Comparison of ENCODE assay signal across 19 mouse cellular contexts in the genomic region with DNA sequence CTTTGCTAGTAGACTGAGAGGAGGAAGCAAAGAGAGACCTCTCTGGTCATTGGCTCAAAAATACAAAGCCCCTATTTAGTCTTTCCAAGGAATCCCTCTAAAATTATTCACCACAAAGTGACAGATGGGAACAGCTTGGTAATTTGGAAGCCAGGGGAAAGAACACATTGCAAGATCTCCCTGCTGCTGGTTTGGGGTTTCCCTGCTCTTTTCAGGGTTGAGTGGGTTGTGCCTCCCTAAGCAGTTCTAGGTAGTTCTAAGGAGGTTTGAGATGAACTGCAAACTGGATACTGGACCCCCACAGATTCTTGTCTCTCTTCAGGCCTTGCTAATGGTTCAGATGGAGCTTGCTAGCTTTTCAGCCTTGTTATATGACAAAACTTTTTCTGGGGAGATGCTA.
DNase-seq lines count a peak whose midpoint lies in the region; ATAC-seq and TF ChIP-seq lines count a peak whose summit lies in the region.
"Had no signal": no experiment of that assay in that cellular context is flagged by ENCODE, and none has a peak within 500 bp of the region (broad histone marks: within the 10 kb centered on the region; RNA-seq: fewer than 3 reads in every experiment).

No protein-coding gene starts in this region.

- H3K27me3 ChIP-seq in midbrain, postnatal 0 days (ENCODE audit: insufficient read depth, low read length): no peaks in the 10 kb centered on the region
- H3K27me3 ChIP-seq in midbrain, embryonic 14.5 days (ENCODE audit: control insufficient read depth, insufficient read depth, low read length): no peaks in the 10 kb centered on the region
- no peaks in the 10 kb centered on the region for H3K27me3 ChIP-seq in intestine, embryonic 16.5 days (replicated peaks; ENCODE audit: control insufficient read depth, insufficient read depth, low read length)
- H3K27me3 ChIP-seq: heart, embryonic 13.5 days; stomach, embryonic 15.5 days had no signal

- no peaks in the 10 kb centered on the region for H3K36me3 ChIP-seq in midbrain, postnatal 0 days (ENCODE audit: insufficient read depth, low read length)
- no peaks in the 10 kb centered on the region for H3K36me3 ChIP-seq in midbrain, embryonic 14.5 days (ENCODE audit: control insufficient read depth, insufficient read depth, low read length)
- H3K36me3 ChIP-seq in intestine, embryonic 16.5 days (ENCODE audit: control insufficient read depth, insufficient read depth, low read length): no peaks in the 10 kb centered on the region
- H3K36me3 ChIP-seq: heart, embryonic 13.5 days; stomach, embryonic 15.5 days had no signal

- no peak overlapping the region for H3K4me3 ChIP-seq in midbrain, postnatal 0 days (ENCODE audit: low read depth, low read length)
- H3K4me3 ChIP-seq in midbrain, embryonic 14.5 days (replicated peaks; ENCODE audit: low read depth, low read length): no peak overlapping the region
- no peak overlapping the region for H3K4me3 ChIP-seq in layer of hippocampus, adult 2 months
- no peak overlapping the region for H3K4me3 ChIP-seq in intestine, embryonic 16.5 days (ENCODE audit: low read length)
- H3K4me3 ChIP-seq: heart, embryonic 13.5 days; stomach, embryonic 15.5 days had no signal

- H3K9me3 ChIP-seq in midbrain, postnatal 0 days (ENCODE audit: low read length): no peaks in the 10 kb centered on the region
- no peaks in the 10 kb centered on the region for H3K9me3 ChIP-seq in midbrain, embryonic 14.5 days (ENCODE audit: control insufficient read depth, low read length)
- no peaks in the 10 kb centered on the region for H3K9me3 ChIP-seq in intestine, embryonic 16.5 days (ENCODE audit: control insufficient read depth, low read length)
- H3K9me3 ChIP-seq: heart, embryonic 13.5 days; stomach, embryonic 15.5 days had no signal

- no peak overlapping the region for H3K9ac ChIP-seq in midbrain, postnatal 0 days (replicated peaks; ENCODE audit: low read length, poor library complexity, severe bottlenecking)
- no peak overlapping the region for H3K9ac ChIP-seq in midbrain, embryonic 14.5 days (replicated peaks; ENCODE audit: low read length)
- H3K9ac ChIP-seq in intestine, embryonic 16.5 days (ENCODE audit: low read depth, low read length): no peak overlapping the region
- H3K9ac ChIP-seq: heart, embryonic 13.5 days; stomach, embryonic 15.5 days had no signal

- no peak overlapping the region for H3K27ac ChIP-seq in midbrain, postnatal 0 days (ENCODE audit: low read depth, low read length)
- no peak overlapping the region for H3K27ac ChIP-seq in midbrain, embryonic 14.5 days (replicated peaks; ENCODE audit: low read depth, low read length)
- no peak overlapping the region for H3K27ac ChIP-seq in layer of hippocampus, adult 2 months
- H3K27ac ChIP-seq in intestine, embryonic 16.5 days (ENCODE audit: low read length): no peak overlapping the region
- H3K27ac ChIP-seq: heart, embryonic 13.5 days; kidney, postnatal 0 days; stomach, embryonic 15.5 days had no signal

- DNase-seq in frontal cortex, postnatal 25 days (ENCODE audit: low spot score in 2 of 2): no peak
- DNase-seq in midbrain, postnatal 0 days (ENCODE audit: low spot score): peak; percentile 17
- DNase-seq in midbrain, embryonic 14.5 days: no peak
- DNase-seq in layer of hippocampus, adult 2 months (ENCODE audit: low spot score in 2 of 2): peak; percentile 15 to 49
- DNase-seq in telencephalon, adult 2 months (ENCODE audit: low read depth, low spot score): peak; percentile 27
- DNase-seq: adrenal gland, postnatal 36 days; B cell, adult 2 months; cerebellum, adult 8-10 months; heart, postnatal 4 days; kidney, adult 18-20 months; lung, adult 18-20 months; lung, postnatal 36 days had no signal

- ATAC-seq in frontal cortex, adult (ENCODE audit: low TSS enrichment): peak; percentile 23; the same call in 1 of the 2 replicates
- no peak for ATAC-seq in midbrain, postnatal 0 days (ENCODE audit: low FRiP score)
- ATAC-seq in midbrain, embryonic 14.5 days (ENCODE audit: low FRiP score, low TSS enrichment): no peak
- no peak for ATAC-seq in intestine, embryonic 16.5 days
- ATAC-seq: hindbrain, embryonic 16.5 days had no signal

- TF ChIP-seq CTCF in midbrain, postnatal 0 days (IDR thresholded peaks at IDR 0.05): no peak
- TF ChIP-seq CTCF in layer of hippocampus, adult 2 months (conservative IDR thresholded peaks at IDR 0.05): no peak

- no peak overlapping the region for H3K4me2 ChIP-seq in midbrain, postnatal 0 days (ENCODE audit: low read depth, low read length, poor library complexity, severe bottlenecking)
- H3K4me2 ChIP-seq in midbrain, embryonic 14.5 days (ENCODE audit: low read length): no peak overlapping the region
- H3K4me2 ChIP-seq in intestine, embryonic 16.5 days (ENCODE audit: low read depth, low read length): no peak overlapping the region
- H3K4me2 ChIP-seq: heart, embryonic 13.5 days; liver, embryonic 11.5 days; stomach, embryonic 15.5 days had no signal

- H3K4me1 ChIP-seq in midbrain, postnatal 0 days (ENCODE audit: insufficient read depth, low read length): no peaks in the 10 kb centered on the region
- no peaks in the 10 kb centered on the region for H3K4me1 ChIP-seq in midbrain, embryonic 14.5 days (ENCODE audit: control insufficient read depth, insufficient read depth, low read length)
- H3K4me1 ChIP-seq in intestine, embryonic 16.5 days (ENCODE audit: control insufficient read depth, insufficient read depth, low read length): no peaks in the 10 kb centered on the region
- H3K4me1 ChIP-seq: heart, embryonic 13.5 days; stomach, embryonic 15.5 days had no signal

Comparison
In these comparisons a context has a peak if more than half of its experiments do, and no peak if none do; other contexts are left out.
1. DNase-seq: peak in midbrain, postnatal 0 days (single experiment), layer of hippocampus, adult 2 months (2 of 2) and telencephalon, adult 2 months (single experiment); none in frontal cortex, postnatal 25 days (0 of 2) and midbrain, embryonic 14.5 days (single experiment).